Mouse (Mus musculus): ENCODE results near the gene Gabbr2.

DNA sequence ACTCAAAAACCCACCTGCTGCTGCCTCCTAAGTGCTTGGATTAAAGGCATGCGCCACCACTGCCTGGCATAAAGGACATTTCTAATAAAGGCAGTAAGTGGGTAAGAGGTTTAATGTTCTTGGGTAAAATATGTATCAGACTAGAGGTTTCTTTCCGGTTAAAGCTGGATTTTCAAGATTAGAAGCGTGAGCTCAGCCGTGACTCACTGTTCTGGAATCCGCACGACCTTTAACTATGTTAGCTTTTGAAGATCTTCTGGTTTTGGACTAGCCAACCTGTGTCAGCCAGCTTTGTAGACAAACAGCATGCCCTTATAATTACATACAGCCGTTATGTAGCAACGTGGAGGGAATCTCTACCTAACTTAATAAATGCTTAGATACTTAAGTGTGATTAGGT, 351.8 kb downstream of the Gabbr2 start:
- TF ChIP-seq GATA1 (IDR thresholded peaks at IDR 0.05; ENCODE audit: low read length) (no peak), TAL1 (IDR thresholded peaks at IDR 0.05; ENCODE audit: low read length) (no peak)

Measured in erythroblast, embryonic 14.5 days (primary cell).